In the genomic region with DNA sequence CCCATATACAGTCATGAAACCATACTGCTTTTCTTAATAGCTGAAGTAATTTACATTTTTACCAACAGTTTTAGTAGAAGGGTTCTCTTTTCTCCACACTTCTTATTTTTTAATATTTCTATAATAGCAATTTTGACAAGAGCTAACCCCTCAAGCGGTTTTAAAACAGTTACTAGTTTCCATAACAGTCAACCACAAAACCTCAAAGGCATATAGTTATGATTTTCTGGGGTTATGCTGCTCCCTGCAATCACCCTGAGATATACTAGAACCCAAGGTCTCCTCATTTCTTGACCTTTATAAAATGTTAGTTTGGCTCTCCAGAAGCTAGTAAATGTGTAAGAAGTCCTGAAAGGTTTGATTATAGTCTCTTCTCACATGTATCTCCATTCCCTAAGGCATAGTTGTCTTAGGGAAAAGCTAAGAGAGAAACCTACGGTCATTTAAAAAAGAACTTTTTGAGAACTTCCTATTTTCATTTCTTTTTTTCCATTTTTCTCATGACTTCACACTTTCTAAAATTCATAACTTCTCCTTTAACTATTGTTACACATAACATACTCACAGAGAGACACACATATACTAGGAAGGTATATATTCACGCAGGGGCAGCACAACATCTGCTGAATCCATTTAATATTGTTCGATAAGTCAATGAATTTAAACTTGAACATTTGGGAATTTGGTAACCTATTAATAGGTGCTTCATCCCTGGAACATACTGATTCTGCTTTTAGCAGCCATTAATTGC, we compare ENCODE assay signal across 19 mouse cellular contexts.
A peak's percentile ranks its signal among the peaks of the same experiment; 100 is the strongest.
DNase-seq lines count a peak whose midpoint lies in the region; ATAC-seq lines count a peak whose summit lies in the region.
"Had no signal": no experiment of that assay in that cellular context is flagged by ENCODE, and none has a peak within 500 bp of the region (broad histone marks: within the 10 kb centered on the region; RNA-seq: fewer than 3 reads in every experiment).

No protein-coding gene starts in this region.

- intact Hi-C loops in left cerebral cortex, postnatal 10 days (cut with DNase I): no loop called here

- peak; percentile 15 for DNase-seq in thymus, postnatal 0 days (ENCODE audit: low spot score)
- DNase-seq in thymus, postnatal 25 days: no peak
- DNase-seq in embryo, embryonic 9.5 days (ENCODE audit: extremely low spot score): no peak
- DNase-seq in adrenal gland, adult (ENCODE audit: inconsistent age in 2 of 2, low spot score in 1 of 2): no peak
- no peak for DNase-seq in left cerebral cortex, postnatal 10 days (ENCODE audit: extremely low spot score in 1 of 2, low spot score in 2 of 2)
- DNase-seq: adrenal gland, postnatal 25 days; cerebellum, adult 2 months; cerebellum, postnatal 14 days; heart, postnatal 14 days; kidney, adult 8-10 months; kidney, postnatal 4 days; liver; thymus, postnatal 36 days had no signal

- peak; percentile 78 for ATAC-seq in granulocyte monocyte progenitor cell, adult 5-6 weeks (replicated peaks; ENCODE audit: poor library complexity, severe bottlenecking)
- ATAC-seq in megakaryocyte progenitor cell, adult 5-6 weeks (replicated peaks; ENCODE audit: poor library complexity): peak; percentile 63
- ATAC-seq: forebrain, embryonic 14.5 days; hindbrain, embryonic 16.5 days; intestine, embryonic 16.5 days; midbrain, embryonic 13.5 days had no signal
